Mouse (Mus musculus): Measurements from ENCODE around the gene Aip.

The Aip gene

GRCm38 (mm10) chr19:4125741-4126696 lies at the start of gene Aip:
Aip (minus strand) TSS chr19:4125858.
- DNase-seq (ENCODE audit: low read depth, low spot score) = peak; percentile 95

- no peak for DNase-seq (ENCODE audit: low read depth, low spot score)
Measured at GRCm38 (mm10) chr19:4172925-4173324, 47.3 kb upstream of the Aip start.

- DNase-seq (ENCODE audit: low read depth, low spot score) = no peak
Measured at GRCm38 (mm10) chr19:4171393-4172290, 46.0 kb upstream of the Aip start.

GRCm38 (mm10) chr19:4170723-4171392 lies 45.2 kb upstream of the Aip start:
- no peak for DNase-seq (ENCODE audit: low read depth, low spot score)

GRCm38 (mm10) chr19:4169810-4170209 lies 44.2 kb upstream of the Aip start:
- DNase-seq (ENCODE audit: low read depth, low spot score) = no peak

GRCm38 (mm10) chr19:4169378-4169784 lies 43.7 kb upstream of the Aip start:
- DNase-seq (ENCODE audit: low read depth, low spot score) = peak; percentile 94

GRCm38 (mm10) chr19:4166678-4167476 lies 41.2 kb upstream of the Aip start:
- no peak for DNase-seq (ENCODE audit: low read depth, low spot score)

GRCm38 (mm10) chr19:4164721-4165120 lies 39.1 kb upstream of the Aip start:
- DNase-seq (ENCODE audit: low read depth, low spot score) = no peak

- no peak for DNase-seq (ENCODE audit: low read depth, low spot score)
Measured at GRCm38 (mm10) chr19:4164100-4164499, 38.4 kb upstream of the Aip start.

GRCm38 (mm10) chr19:4163543-4163887 lies 37.9 kb upstream of the Aip start:
- DNase-seq (ENCODE audit: low read depth, low spot score) = no peak

- DNase-seq (ENCODE audit: low read depth, low spot score) = peak; percentile 90
Measured at GRCm38 (mm10) chr19:4162646-4163542, 37.2 kb upstream of the Aip start, which contains the start of gene Rps6kb2. Rps6kb2 (minus strand) TSS chr19:4163354.

- no peak for DNase-seq (ENCODE audit: low read depth, low spot score)
Measured at GRCm38 (mm10) chr19:4159049-4159448, 33.4 kb upstream of the Aip start.

- DNase-seq (ENCODE audit: low read depth, low spot score) = no peak
Measured at GRCm38 (mm10) chr19:4156771-4157170, 31.1 kb upstream of the Aip start.

GRCm38 (mm10) chr19:4156073-4156579 lies 30.5 kb upstream of the Aip start:
- no peak for DNase-seq (ENCODE audit: low read depth, low spot score)

GRCm38 (mm10) chr19:4155223-4156072 lies 29.8 kb upstream of the Aip start:
- DNase-seq (ENCODE audit: low read depth, low spot score) = no peak

- no peak for DNase-seq (ENCODE audit: low read depth, low spot score)
Measured at GRCm38 (mm10) chr19:4154437-4155222, 29.0 kb upstream of the Aip start.

- no peak for DNase-seq (ENCODE audit: low read depth, low spot score)
Measured at GRCm38 (mm10) chr19:4153232-4153654, 27.6 kb upstream of the Aip start, which contains the start of gene Ptprcap. Ptprcap (plus strand) TSS chr19:4153604.
